Comparison of ENCODE assay signal across 1 mouse cellular context in genomic region chr5:110428290-110428689, GRCm38 (mm10).
A peak's percentile ranks its signal among the peaks of the same experiment; 100 is the strongest.
TF ChIP-seq lines count a peak whose summit lies in the region.

No protein-coding gene starts in this region.

TF ChIP-seq in CH12.LX, 34 proteins besides CTCF, POLR2A, EP300 and RAD21 (continued from another document):
- TF ChIP-seq MEF2A (IDR thresholded peaks at IDR 0.05; ENCODE audit: borderline replicate concordance, low read depth, low read length) (0 out of 2 replicates have a peak, but pooled peaks have one; percentile 18), JUN (IDR thresholded peaks at IDR 0.05; ENCODE audit: insufficient read depth, low read depth, low read length) (0 out of 2 replicates have a peak, but pooled peaks have one; percentile 8), USF1 (IDR thresholded peaks at IDR 0.05; ENCODE audit: low read depth, low read length) (no peak), MAZ (IDR thresholded peaks at IDR 0.05; ENCODE audit: low read depth, low read length) (0 out of 2 replicates have a peak, but pooled peaks have one; percentile 38), MAFK (IDR thresholded peaks at IDR 0.05; ENCODE audit: insufficient replicate concordance, low read length) (no peak), CHD1 (IDR thresholded peaks at IDR 0.05; ENCODE audit: low read depth, low read length) (peak; percentile 82; the same call in 1 of the 2 replicates)
TF ChIP-seq in CH12.LX: peak in this region for 8.
